Mouse (Mus musculus): Measurements from ENCODE around the gene Il2rb. TPM values are rescaled to one million over a fixed set of nuclear protein-coding genes. Genes with fewer than 3 reads are reported as not detected.

The Il2rb gene
- polyA plus RNA-seq, 1 experiment from 2014 or later = 0.69 TPM

DNA sequence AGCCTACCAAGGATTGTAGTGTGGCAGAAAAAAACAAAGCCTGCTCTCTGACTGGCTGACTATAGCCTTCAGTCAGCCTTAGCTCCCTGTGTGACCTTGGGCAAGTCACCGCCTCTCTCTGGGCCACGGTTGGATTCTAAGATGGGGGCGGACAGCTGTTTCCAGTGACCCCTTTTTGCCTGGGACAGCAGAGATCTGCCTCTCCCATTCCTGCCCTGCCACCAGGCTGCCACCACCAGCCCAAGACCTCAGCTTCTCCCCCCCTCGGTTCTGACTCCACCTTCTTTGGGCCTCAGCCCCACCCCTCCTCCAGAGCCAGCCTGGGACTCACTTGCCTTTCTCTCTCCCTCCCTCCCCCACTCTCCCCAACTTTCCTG is 57.1 kb downstream of the Il2rb start:
- peak overlapping the region; percentile 64 for H3K4me2 ChIP-seq

GRCm38 (mm10) chr15:78437237-78438017 is 57.6 kb downstream of the Il2rb start:
- Histone ChIP-seq H3K4me1 (peaks cover 22% of the 10 kb centered on the region), H3K4me2 (peak overlapping the region; percentile 64), H3K9ac (no peak overlapping the region), H3K27me3 (replicated peaks) (no peaks in the 10 kb centered on the region), H3K27ac (peak overlapping the region; percentile 85), H3K36me3 (peaks cover 6% of the 10 kb centered on the region; the same call in 1 of the 2 replicates), H3K4me3 (replicated peaks) (peak overlapping the region; percentile 34), H3K9me3 (no peaks in the 10 kb centered on the region)
- 17% methylated on average over 23 of the region's 23 CpGs for WGBS
- ATAC-seq (ENCODE audit: insufficient read depth, low FRiP score, low read depth) = peak; percentile 5; the same call in 1 of the 2 replicates

More for the DNA sequence above, 57.1 kb downstream of the Il2rb start:
- Histone ChIP-seq H3K9me3 (no peaks in the 10 kb centered on the region), H3K4me3 (replicated peaks) (no peak overlapping the region), H3K9ac (no peak overlapping the region), H3K27me3 (replicated peaks) (no peaks in the 10 kb centered on the region), H3K4me1 (peaks cover 22% of the 10 kb centered on the region), H3K27ac (peak overlapping the region; percentile 85; the same call in 1 of the 2 replicates), H3K36me3 (peaks cover 6% of the 10 kb centered on the region; the same call in 1 of the 2 replicates)
- ATAC-seq (ENCODE audit: insufficient read depth, low FRiP score, low read depth) = no peak
- 48% methylated on average over 4 of the region's 4 CpGs for WGBS

- Histone ChIP-seq H3K4me3 (replicated peaks) (peak overlapping the region; percentile 34), H3K9me3 (no peaks in the 10 kb centered on the region), H3K36me3 (peaks cover 6% of the 10 kb centered on the region; the same call in 1 of the 2 replicates), H3K27ac (peak overlapping the region; percentile 85), H3K27me3 (replicated peaks) (no peaks in the 10 kb centered on the region), H3K4me1 (peaks cover 22% of the 10 kb centered on the region), H3K9ac (no peak overlapping the region), H3K4me2 (peak overlapping the region; percentile 64)
- peak; percentile 77 for ATAC-seq (ENCODE audit: insufficient read depth, low FRiP score, low read depth)
- WGBS = 9% methylated on average over 30 of the region's 32 CpGs
Observed at GRCm38 (mm10) chr15:78436380-78437192, 58.5 kb downstream of the Il2rb start.

GRCm38 (mm10) chr15:78435681-78436080 is 59.4 kb downstream of the Il2rb start:
- H3K9ac ChIP-seq = no peak overlapping the region
- peaks cover 8% of the 10 kb centered on the region; the same call in 1 of the 2 replicates for H3K36me3 ChIP-seq
- 86% methylated on average over 11 of the region's 11 CpGs for WGBS
- H3K4me3 ChIP-seq (replicated peaks) = no peak overlapping the region
- no peaks in the 10 kb centered on the region for H3K27me3 ChIP-seq (replicated peaks)
- no peak for ATAC-seq (ENCODE audit: insufficient read depth, low FRiP score, low read depth)
- no peak overlapping the region for H3K4me2 ChIP-seq
- H3K9me3 ChIP-seq = no peaks in the 10 kb centered on the region
- H3K27ac ChIP-seq = no peak overlapping the region
- peaks cover 22% of the 10 kb centered on the region for H3K4me1 ChIP-seq

DNA sequence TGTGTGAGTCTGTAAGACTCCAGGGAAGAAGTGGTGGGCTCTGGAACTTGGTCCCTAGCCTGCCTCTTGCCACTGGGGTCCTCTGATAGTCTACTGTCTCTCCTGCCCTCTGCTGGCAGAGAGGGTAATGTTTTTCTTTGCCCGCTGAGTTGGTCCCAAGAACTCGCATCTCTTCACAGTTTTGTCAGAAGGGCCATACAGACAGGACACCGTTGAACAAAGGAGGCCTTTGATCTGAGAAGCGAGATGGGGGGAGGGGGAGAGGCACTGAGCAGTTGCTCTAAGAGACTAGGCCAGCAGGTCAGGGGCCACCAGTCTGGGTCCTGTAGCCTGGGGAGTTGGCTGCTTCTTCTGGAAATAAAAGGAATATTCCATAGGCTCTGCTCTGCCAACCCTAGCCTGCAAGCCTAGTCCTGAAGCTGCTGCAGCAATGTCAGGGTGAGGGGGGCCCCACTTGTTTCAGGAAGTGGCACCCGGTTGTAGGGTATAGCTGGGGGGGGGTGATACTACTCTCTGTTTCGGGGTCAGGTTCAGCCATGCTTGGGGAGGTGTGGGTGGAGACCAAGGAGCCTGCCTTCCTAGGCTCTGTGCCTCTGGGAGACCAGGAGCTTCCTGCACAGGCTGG is 60.1 kb downstream of the Il2rb start:
- Histone ChIP-seq H3K27me3 (replicated peaks) (no peaks in the 10 kb centered on the region), H3K9ac (no peak overlapping the region), H3K4me2 (no peak overlapping the region), H3K27ac (no peak overlapping the region), H3K4me1 (peaks cover 22% of the 10 kb centered on the region), H3K9me3 (no peaks in the 10 kb centered on the region), H3K36me3 (peaks cover 8% of the 10 kb centered on the region; the same call in 1 of the 2 replicates), H3K4me3 (replicated peaks) (no peak overlapping the region)
- 34% methylated on average over 6 of the region's 6 CpGs for WGBS
- no peak for ATAC-seq (ENCODE audit: insufficient read depth, low FRiP score, low read depth)

- Histone ChIP-seq H3K9me3 (no peaks in the 10 kb centered on the region), H3K27me3 (replicated peaks) (no peaks in the 10 kb centered on the region), H3K4me1 (peaks cover 17% of the 10 kb centered on the region; the same call in 1 of the 2 replicates), H3K36me3 (peaks cover 8% of the 10 kb centered on the region; the same call in 1 of the 2 replicates), H3K4me2 (no peak overlapping the region), H3K4me3 (replicated peaks) (no peak overlapping the region), H3K27ac (no peak overlapping the region), H3K9ac (no peak overlapping the region)
- WGBS = 72% methylated on average over 7 of the region's 7 CpGs
- no peak for ATAC-seq (ENCODE audit: insufficient read depth, low FRiP score, low read depth)
Observed at GRCm38 (mm10) chr15:78431541-78432121, 63.4 kb downstream of the Il2rb start.

DNA sequence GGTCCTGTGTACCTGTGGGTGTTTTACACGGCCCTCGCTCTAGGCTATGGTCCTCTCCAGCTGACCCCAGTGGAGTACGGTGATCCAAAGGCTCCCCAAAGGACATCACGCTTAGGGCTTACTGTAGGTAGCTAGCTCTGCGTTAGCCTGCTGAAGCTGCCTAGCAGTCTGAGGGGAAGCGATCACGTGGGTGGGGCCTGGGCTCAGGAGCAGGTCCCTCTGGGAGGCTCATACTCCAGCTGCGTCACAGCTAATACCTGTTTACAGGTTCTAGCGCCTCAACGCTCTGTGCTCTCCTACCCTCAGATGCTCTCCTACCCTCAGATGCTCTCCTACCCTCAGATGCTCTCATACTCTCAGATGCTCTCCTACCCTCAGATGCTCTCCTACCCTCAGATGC is 64.2 kb downstream of the Il2rb start:
- Histone ChIP-seq H3K4me3 (replicated peaks) (no peak overlapping the region), H3K4me2 (no peak overlapping the region), H3K27ac (no peak overlapping the region), H3K27me3 (replicated peaks) (no peaks in the 10 kb centered on the region), H3K36me3 (peaks cover 8% of the 10 kb centered on the region; the same call in 1 of the 2 replicates), H3K4me1 (peaks cover 10% of the 10 kb centered on the region; the same call in 1 of the 2 replicates), H3K9me3 (no peaks in the 10 kb centered on the region), H3K9ac (no peak overlapping the region)
- WGBS = 85% methylated on average over 10 of the region's 10 CpGs
- no peak for ATAC-seq (ENCODE audit: insufficient read depth, low FRiP score, low read depth)

GRCm38 (mm10) chr15:78429871-78430622 is 65.0 kb downstream of the Il2rb start:
- 73% methylated on average over 13 of the region's 13 CpGs for WGBS
- peak overlapping the region; percentile 60; the same call in 1 of the 2 replicates for H3K27ac ChIP-seq
- no peak for ATAC-seq (ENCODE audit: insufficient read depth, low FRiP score, low read depth)
- peak overlapping the region; percentile 79 for H3K4me2 ChIP-seq
- no peak overlapping the region for H3K9ac ChIP-seq
- no peaks in the 10 kb centered on the region for H3K9me3 ChIP-seq
- H3K27me3 ChIP-seq (replicated peaks) = no peaks in the 10 kb centered on the region
- H3K4me1 ChIP-seq = peaks cover 10% of the 10 kb centered on the region; the same call in 1 of the 2 replicates
- peak overlapping the region; percentile 71; the same call in 1 of the 2 replicates for H3K4me3 ChIP-seq (replicated peaks)
- peaks cover 8% of the 10 kb centered on the region; the same call in 1 of the 2 replicates for H3K36me3 ChIP-seq

Data from stomach, embryonic 15.5 days (tissue).